In genomic region chr2:127518831-127519230, GRCm38 (mm10) we compare ENCODE assay signal across 21 mouse cellular contexts. TPM values are rescaled to one million over a fixed set of nuclear protein-coding genes. Genes with fewer than 3 reads are reported as not detected.
DNase-seq lines count a peak whose midpoint lies in the region; ATAC-seq lines count a peak whose summit lies in the region.
"Had no signal": no experiment of that assay in that cellular context is flagged by ENCODE, and none has a peak within 500 bp of the region (broad histone marks: within the 10 kb centered on the region; RNA-seq: fewer than 3 reads in every experiment).

No protein-coding gene starts in this region.

- H3K4me3 ChIP-seq in heart, embryonic 11.5 days (ENCODE audit: low read depth, low read length) = no peak overlapping the region
- no peak overlapping the region for H3K4me3 ChIP-seq in neural tube, embryonic 13.5 days
- no peak overlapping the region for H3K4me3 ChIP-seq in neural tube, embryonic 15.5 days (replicated peaks)
- H3K4me3 ChIP-seq: embryonic facial prominence, embryonic 13.5 days; heart, adult 2 months; kidney, embryonic 15.5 days had no signal

- no peaks in the 10 kb centered on the region for H3K36me3 ChIP-seq in heart, embryonic 11.5 days (ENCODE audit: control insufficient read depth, insufficient read depth, low read length)
- H3K36me3 ChIP-seq in neural tube, embryonic 13.5 days = no peaks in the 10 kb centered on the region
- no peaks in the 10 kb centered on the region for H3K36me3 ChIP-seq in neural tube, embryonic 15.5 days
- H3K36me3 ChIP-seq: embryonic facial prominence, embryonic 13.5 days; kidney, embryonic 15.5 days had no signal

- no peak for ATAC-seq in heart, embryonic 11.5 days (replicated peaks; ENCODE audit: insufficient number of reproducible peaks, low FRiP score, low TSS enrichment)
- no peak for ATAC-seq in neural tube, embryonic 13.5 days (ENCODE audit: low read depth)
- peak; percentile 47 for ATAC-seq in megakaryocyte progenitor cell, adult 5-6 weeks (replicated peaks; ENCODE audit: poor library complexity)
- ATAC-seq in neural tube, embryonic 15.5 days (ENCODE audit: low FRiP score) = no peak
- ATAC-seq: intestine, embryonic 16.5 days; lung, postnatal 0 days had no signal

- H3K9ac ChIP-seq in heart, embryonic 11.5 days (ENCODE audit: low read depth, low read length) = 0 out of 2 replicates have a peak overlapping the region, but pooled peaks have one; percentile 7
- 0 out of 2 replicates have a peak overlapping the region, but pooled peaks have one; percentile 41 for H3K9ac ChIP-seq in neural tube, embryonic 13.5 days
- no peak overlapping the region for H3K9ac ChIP-seq in neural tube, embryonic 15.5 days (replicated peaks)
- H3K9ac ChIP-seq: embryonic facial prominence, embryonic 13.5 days; kidney, embryonic 15.5 days had no signal

- no peaks in the 10 kb centered on the region for H3K9me3 ChIP-seq in heart, embryonic 11.5 days (replicated peaks; ENCODE audit: control insufficient read depth, low read length)
- no peaks in the 10 kb centered on the region for H3K9me3 ChIP-seq in neural tube, embryonic 13.5 days
- no peaks in the 10 kb centered on the region for H3K9me3 ChIP-seq in neural tube, embryonic 15.5 days (replicated peaks)
- H3K9me3 ChIP-seq: embryonic facial prominence, embryonic 13.5 days; kidney, embryonic 15.5 days; megakaryocyte, embryonic 14.5 days had no signal

- H3K27ac ChIP-seq in heart, embryonic 11.5 days (ENCODE audit: low read depth, low read length) = no peak overlapping the region
- H3K27ac ChIP-seq in neural tube, embryonic 13.5 days (replicated peaks) = no peak overlapping the region
- H3K27ac ChIP-seq in neural tube, embryonic 15.5 days (replicated peaks) = no peak overlapping the region
- H3K27ac ChIP-seq: embryonic facial prominence, embryonic 13.5 days; heart, adult 2 months; kidney, embryonic 15.5 days had no signal

- no peak overlapping the region for H3K4me2 ChIP-seq in heart, embryonic 11.5 days
- no peak overlapping the region for H3K4me2 ChIP-seq in neural tube, embryonic 13.5 days
- H3K4me2 ChIP-seq in neural tube, embryonic 15.5 days = peak overlapping the region; percentile 61
- H3K4me2 ChIP-seq: embryonic facial prominence, embryonic 13.5 days; kidney, embryonic 15.5 days had no signal

- H3K4me1 ChIP-seq in heart, embryonic 11.5 days (ENCODE audit: control insufficient read depth, insufficient read depth, low read length) = peaks cover 11% of the 10 kb centered on the region
- H3K4me1 ChIP-seq in neural tube, embryonic 13.5 days (replicated peaks) = peaks cover 60% of the 10 kb centered on the region
- H3K4me1 ChIP-seq in neural tube, embryonic 15.5 days = peaks cover 49% of the 10 kb centered on the region

- 61% methylated on average over 3 of the region's 3 CpGs for WGBS in heart, embryonic 11.5 days (ENCODE audit: insufficient replicate concordance)
- WGBS in neural tube, embryonic 13.5 days = 59% methylated on average over 3 of the region's 3 CpGs
- 72% methylated on average over 3 of the region's 3 CpGs for WGBS in neural tube, embryonic 15.5 days

- H3K27me3 ChIP-seq in heart, embryonic 11.5 days (ENCODE audit: control insufficient read depth, insufficient read depth, low read length) = 0 out of 2 replicates have a peak, but pooled peaks cover 6% of the 10 kb centered on the region
- no peaks in the 10 kb centered on the region for H3K27me3 ChIP-seq in neural tube, embryonic 13.5 days
- H3K27me3 ChIP-seq in neural tube, embryonic 15.5 days (replicated peaks) = no peaks in the 10 kb centered on the region

- no peak for DNase-seq in heart, adult 9 months (ENCODE audit: low spot score in 2 of 2)
- DNase-seq in neural tube, embryonic 10.5 days (ENCODE audit: extremely low spot score, low spot score) = no peak
- no peak for DNase-seq in layer of hippocampus, postnatal 25 days (ENCODE audit: extremely low spot score in 1 of 2, low spot score in 1 of 2)
- DNase-seq in cerebellum, postnatal 36 days = no peak
- DNase-seq: cerebellum, adult 8-10 months; gastrocnemius, postnatal 10 days; heart, adult 2 months; left cerebral cortex, postnatal 4 days; liver; right cerebral cortex, postnatal 14 days; spleen, adult 18-20 months had no signal

RNA-seq across cellular contexts. Expression of gene Kcnip3, which starts 3.1 kb away (rescaled TPM):
- polyA plus RNA-seq in heart, embryonic 11.5 days (2014; fragmentation: Nextera tagmentation; extraction: Ambion mirVana) = 2.0 and 2.3 TPM in 2 replicates
- 3.1 and 3.9 TPM in 2 replicates for polyA plus RNA-seq in neural tube, embryonic 13.5 days (2015; fragmentation: Nextera tagmentation; extraction: Ambion mirVana)
- 32.3 and 37.5 TPM in 2 replicates for total RNA-seq in megakaryocyte progenitor cell, adult 5-6 weeks (2015)
- total RNA-seq in megakaryocyte progenitor cell, adult 5-6 weeks (2017) = 15.8 and 22.2 TPM in 2 replicates
- 6.5 and 9.3 TPM in 2 replicates for polyA plus RNA-seq in neural tube, embryonic 15.5 days (2015; fragmentation: Nextera tagmentation; extraction: Ambion mirVana)
- 10 to 100 TPM; 63.9 to 73.7 TPM for total RNA-seq in layer of hippocampus, postnatal 25 days (2021)

RNA-seq across cellular contexts. Expression of gene Prom2, which starts 22.4 kb away (rescaled TPM):
- 0.39 TPM in 1 of 2 replicates, not detected in the other for polyA plus RNA-seq in heart, embryonic 11.5 days (2014; fragmentation: Nextera tagmentation; extraction: Ambion mirVana)
- polyA plus RNA-seq in neural tube, embryonic 13.5 days (2015; fragmentation: Nextera tagmentation; extraction: Ambion mirVana) = not detected in 2 replicates
- total RNA-seq in megakaryocyte progenitor cell, adult 5-6 weeks (2015) = not detected in 2 replicates
- total RNA-seq in megakaryocyte progenitor cell, adult 5-6 weeks (2017) = not detected in 2 replicates
- 0.06 and 0.50 TPM in 2 replicates for polyA plus RNA-seq in neural tube, embryonic 15.5 days (2015; fragmentation: Nextera tagmentation; extraction: Ambion mirVana)
- total RNA-seq in layer of hippocampus, postnatal 25 days (2021) = under 1 TPM in 1 of 2 experiments, not detected in 1; 0.05 TPM
- total RNA-seq: gastrocnemius, postnatal 10 days; heart, adult 2 months; left cerebral cortex, postnatal 4 days had no signal
- polyA plus RNA-seq: C2C12 had no signal
